Mouse (Mus musculus): ENCODE measurements around the gene Rusc1. TPM values are rescaled to one million over a fixed set of nuclear protein-coding genes. Genes with fewer than 3 reads are reported as not detected.

The Rusc1 gene
- polyA plus RNA-seq (2012; rRNA removed): 7.3 and 9.0 TPM in 2 replicates

GRCm38 (mm10) chr3:89093175-89093574 is at the start of gene Rusc1:
Gene Rusc1, minus strand, starts transcription at chr3:89093311.
- Histone ChIP-seq H3K4me3 (ENCODE audit: control insufficient read depth, low read depth, low read length) (peak within 1 kb of the TSS; percentile 47), H3K4me1 (ENCODE audit: control insufficient read depth, insufficient read depth, low read length) (peaks cover 32% of the 10 kb centered on the region), H3K36me3 (ENCODE audit: control insufficient read depth, insufficient read depth, low read length) (no peaks in the 10 kb centered on the region), H3K27me3 (ENCODE audit: control insufficient read depth, insufficient read depth, low read length) (no peaks in the 10 kb centered on the region; the same call in 1 of the 2 replicates), H3K27ac (ENCODE audit: control insufficient read depth, insufficient read depth, low read depth, low read length) (no peak within 1 kb of the TSS)
- TF ChIP-seq CTCF (IDR thresholded peaks at IDR 0.05; ENCODE audit: control insufficient read depth, insufficient read depth, insufficient replicate concordance, low read depth, low read length) (no peak), POLR2A (IDR thresholded peaks at IDR 0.05; ENCODE audit: control insufficient read depth, low read depth, low read length) (no peak)

DNA sequence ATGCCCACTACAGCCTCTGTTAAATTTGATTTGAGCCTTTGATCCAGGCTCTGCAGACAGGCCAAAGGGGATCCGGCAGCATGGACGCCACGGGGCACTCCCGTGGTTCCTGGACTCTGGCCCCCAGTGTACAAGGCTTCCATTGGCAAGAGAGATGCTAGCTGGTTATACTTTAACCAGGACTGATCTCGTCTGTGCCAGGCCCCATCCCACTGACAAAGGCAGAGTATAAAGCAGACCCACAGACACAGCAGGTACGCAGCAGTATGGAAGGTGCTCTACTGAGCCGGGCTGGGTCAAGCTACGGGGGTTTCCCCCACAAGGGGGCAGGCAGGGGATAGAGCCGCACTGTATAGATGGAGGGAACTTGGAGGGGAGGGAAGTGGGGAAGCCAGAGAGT is 43.3 kb upstream of the Rusc1 start:
- Histone ChIP-seq H3K27me3 (ENCODE audit: control insufficient read depth, insufficient read depth, low read length) (no peaks in the 10 kb centered on the region), H3K36me3 (ENCODE audit: control insufficient read depth, insufficient read depth, low read length) (no peaks in the 10 kb centered on the region), H3K4me1 (ENCODE audit: control insufficient read depth, insufficient read depth, low read length) (peaks cover 8% of the 10 kb centered on the region), H3K27ac (ENCODE audit: control insufficient read depth, insufficient read depth, low read depth, low read length) (no peak overlapping the region), H3K4me3 (ENCODE audit: control insufficient read depth, low read depth, low read length) (no peak overlapping the region)
- TF ChIP-seq POLR2A (IDR thresholded peaks at IDR 0.05; ENCODE audit: control insufficient read depth, low read depth, low read length) (no peak), CTCF (IDR thresholded peaks at IDR 0.05; ENCODE audit: control insufficient read depth, insufficient read depth, insufficient replicate concordance, low read depth, low read length) (no peak)

GRCm38 (mm10) chr3:89135958-89136357 is 42.8 kb upstream of the Rusc1 start, which contains the start of gene Pklr:
Gene Pklr, plus strand, starts transcription at chr3:89136142.
- Histone ChIP-seq H3K4me3 (ENCODE audit: control insufficient read depth, low read depth, low read length) (no peak within 1 kb of the TSS), H3K27me3 (ENCODE audit: control insufficient read depth, insufficient read depth, low read length) (no peaks in the 10 kb centered on the region), H3K27ac (ENCODE audit: control insufficient read depth, insufficient read depth, low read depth, low read length) (no peak within 1 kb of the TSS), H3K36me3 (ENCODE audit: control insufficient read depth, insufficient read depth, low read length) (no peaks in the 10 kb centered on the region), H3K4me1 (ENCODE audit: control insufficient read depth, insufficient read depth, low read length) (peaks cover 8% of the 10 kb centered on the region)
- TF ChIP-seq POLR2A (IDR thresholded peaks at IDR 0.05; ENCODE audit: control insufficient read depth, low read depth, low read length): no peak
- TF ChIP-seq CTCF (IDR thresholded peaks at IDR 0.05; ENCODE audit: control insufficient read depth, insufficient read depth, insufficient replicate concordance, low read depth, low read length): no peak

DNA sequence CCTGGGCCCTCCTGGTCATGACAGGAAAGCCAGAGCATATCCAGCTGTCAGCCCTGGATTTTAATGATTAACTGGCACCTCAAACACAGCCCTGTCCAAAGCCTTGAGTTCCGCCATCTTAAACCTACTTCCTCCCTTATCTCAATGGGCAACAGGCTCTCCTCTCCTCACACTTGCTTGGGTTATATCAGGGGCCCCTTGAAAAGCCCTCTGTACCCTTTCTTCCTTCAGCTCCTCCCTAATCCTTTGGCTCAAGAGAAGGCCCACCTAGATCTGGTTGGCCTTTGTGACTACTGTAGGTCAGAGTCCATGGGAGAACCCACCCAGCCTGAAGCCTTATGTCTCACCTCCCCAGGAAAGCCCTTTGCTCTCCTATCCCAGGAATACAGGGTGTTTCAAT is 40.6 kb upstream of the Rusc1 start:
- H3K4me1 ChIP-seq (ENCODE audit: control insufficient read depth, insufficient read depth, low read length): peaks cover 8% of the 10 kb centered on the region
- no peak overlapping the region for H3K27ac ChIP-seq (ENCODE audit: control insufficient read depth, insufficient read depth, low read depth, low read length)
- TF ChIP-seq CTCF (IDR thresholded peaks at IDR 0.05; ENCODE audit: control insufficient read depth, insufficient read depth, insufficient replicate concordance, low read depth, low read length) (no peak), POLR2A (IDR thresholded peaks at IDR 0.05; ENCODE audit: control insufficient read depth, low read depth, low read length) (no peak)

DNA sequence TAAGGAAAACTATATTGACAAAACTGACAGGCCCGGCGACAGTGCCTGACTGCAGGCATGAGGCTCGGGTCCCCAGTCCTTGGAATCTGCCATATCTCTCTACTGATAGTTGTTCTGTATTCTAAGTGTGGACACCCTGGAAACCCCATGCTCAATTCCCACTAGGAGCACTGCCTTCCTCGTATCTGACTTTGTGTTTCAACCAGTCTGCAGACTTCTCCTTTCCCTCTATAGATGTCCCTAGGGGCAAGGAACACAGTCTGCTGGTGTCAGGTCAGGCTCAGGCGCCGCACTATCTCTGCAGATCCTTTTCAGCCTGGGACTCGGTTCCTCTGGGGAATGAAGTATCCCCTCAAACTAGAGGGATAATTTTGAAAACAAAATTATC is 39.9 kb upstream of the Rusc1 start:
- Histone ChIP-seq H3K4me1 (ENCODE audit: control insufficient read depth, insufficient read depth, low read length) (peaks cover 8% of the 10 kb centered on the region), H3K27ac (ENCODE audit: control insufficient read depth, insufficient read depth, low read depth, low read length) (no peak overlapping the region), H3K27me3 (ENCODE audit: control insufficient read depth, insufficient read depth, low read length) (no peaks in the 10 kb centered on the region), H3K4me3 (ENCODE audit: control insufficient read depth, low read depth, low read length) (no peak overlapping the region), H3K36me3 (ENCODE audit: control insufficient read depth, insufficient read depth, low read length) (no peaks in the 10 kb centered on the region)
- TF ChIP-seq CTCF (IDR thresholded peaks at IDR 0.05; ENCODE audit: control insufficient read depth, insufficient read depth, insufficient replicate concordance, low read depth, low read length): no peak
- no peak for TF ChIP-seq POLR2A (IDR thresholded peaks at IDR 0.05; ENCODE audit: control insufficient read depth, low read depth, low read length)

More for the DNA sequence above, 40.6 kb upstream of the Rusc1 start:
- no peak overlapping the region for H3K4me3 ChIP-seq (ENCODE audit: control insufficient read depth, low read depth, low read length)
- H3K27me3 ChIP-seq (ENCODE audit: control insufficient read depth, insufficient read depth, low read length): no peaks in the 10 kb centered on the region
- H3K36me3 ChIP-seq (ENCODE audit: control insufficient read depth, insufficient read depth, low read length): no peaks in the 10 kb centered on the region

- H3K27me3 ChIP-seq (ENCODE audit: control insufficient read depth, insufficient read depth, low read length): no peaks in the 10 kb centered on the region
- H3K4me3 ChIP-seq (ENCODE audit: control insufficient read depth, low read depth, low read length): no peak overlapping the region; the same call in 1 of the 2 replicates
- peaks cover 8% of the 10 kb centered on the region for H3K4me1 ChIP-seq (ENCODE audit: control insufficient read depth, insufficient read depth, low read length)
- no peak overlapping the region for H3K27ac ChIP-seq (ENCODE audit: control insufficient read depth, insufficient read depth, low read depth, low read length)
- no peaks in the 10 kb centered on the region for H3K36me3 ChIP-seq (ENCODE audit: control insufficient read depth, insufficient read depth, low read length)
- TF ChIP-seq POLR2A (IDR thresholded peaks at IDR 0.05; ENCODE audit: control insufficient read depth, low read depth, low read length) (no peak), CTCF (IDR thresholded peaks at IDR 0.05; ENCODE audit: control insufficient read depth, insufficient read depth, insufficient replicate concordance, low read depth, low read length) (0 out of 2 replicates have a peak, but pooled peaks have one; percentile 8)
These were observed 39.4 kb upstream of the Rusc1 start for GRCm38 (mm10) chr3:89132285-89133062.

DNA sequence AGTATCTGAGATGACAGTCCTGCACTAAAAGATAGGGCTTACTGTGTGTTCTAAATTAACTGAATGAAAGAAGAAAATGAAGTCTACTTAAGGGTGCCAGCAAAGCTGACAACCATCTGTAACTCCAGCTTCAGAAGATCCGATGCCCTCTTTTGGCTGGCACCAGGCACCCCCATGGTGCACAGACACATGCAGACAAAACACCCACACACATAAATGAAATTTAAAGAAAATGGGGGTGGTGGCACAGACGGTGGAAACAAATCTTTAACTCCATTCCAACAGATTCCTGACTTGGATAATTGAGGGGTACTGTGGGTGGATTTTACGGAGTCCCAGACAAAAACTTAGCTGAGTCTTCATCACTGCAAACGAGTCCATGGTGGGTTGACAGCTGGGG is 38.7 kb upstream of the Rusc1 start:
- Histone ChIP-seq H3K4me1 (ENCODE audit: control insufficient read depth, insufficient read depth, low read length) (peaks cover 5% of the 10 kb centered on the region), H3K36me3 (ENCODE audit: control insufficient read depth, insufficient read depth, low read length) (no peaks in the 10 kb centered on the region), H3K27ac (ENCODE audit: control insufficient read depth, insufficient read depth, low read depth, low read length) (no peak overlapping the region), H3K27me3 (ENCODE audit: control insufficient read depth, insufficient read depth, low read length) (no peaks in the 10 kb centered on the region), H3K4me3 (ENCODE audit: control insufficient read depth, low read depth, low read length) (no peak overlapping the region)
- no peak for TF ChIP-seq POLR2A (IDR thresholded peaks at IDR 0.05; ENCODE audit: control insufficient read depth, low read depth, low read length)
- TF ChIP-seq CTCF (IDR thresholded peaks at IDR 0.05; ENCODE audit: control insufficient read depth, insufficient read depth, insufficient replicate concordance, low read depth, low read length): no peak
